Mouse (Mus musculus) liver, embryonic 14.5 days (tissue): ENCODE data around the gene Hspa4l.
"Not testable (repeated sequence)": the region's sequence is repeated elsewhere in the genome, so short reads cannot be mapped to it uniquely, and the experiment has no call there.

Experiments used
- CTCF ChIP-seq: IDR thresholded peaks from 2 replicates; pipeline ENCODE4 v1.5.1; 2016; ENCODE audit warnings: antibody characterized with exemption, low read depth, control low read depth
- EP300 ChIP-seq: IDR thresholded peaks from 2 replicates; pipeline ENCODE4 v1.6.1; 2016; ENCODE audit warnings: antibody characterized with exemption, low read depth

- not testable (repeated sequence) for TF ChIP-seq EP300, CTCF
Measured at GRCm38 (mm10) chr3:40845521-40845920, 101.2 kb downstream of the Hspa4l start.
